Mouse (Mus musculus): ENCODE measurements around the gene Parvb. TPM values are rescaled to one million over a fixed set of nuclear protein-coding genes. Genes with fewer than 3 reads are reported as not detected.
A peak's percentile ranks its signal among the peaks of the same experiment; 100 is the strongest.

Gene Parvb
- total and polyA plus RNA-seq, 2 experiments from 2014 or later = 4.3 to 9.4 TPM

DNA sequence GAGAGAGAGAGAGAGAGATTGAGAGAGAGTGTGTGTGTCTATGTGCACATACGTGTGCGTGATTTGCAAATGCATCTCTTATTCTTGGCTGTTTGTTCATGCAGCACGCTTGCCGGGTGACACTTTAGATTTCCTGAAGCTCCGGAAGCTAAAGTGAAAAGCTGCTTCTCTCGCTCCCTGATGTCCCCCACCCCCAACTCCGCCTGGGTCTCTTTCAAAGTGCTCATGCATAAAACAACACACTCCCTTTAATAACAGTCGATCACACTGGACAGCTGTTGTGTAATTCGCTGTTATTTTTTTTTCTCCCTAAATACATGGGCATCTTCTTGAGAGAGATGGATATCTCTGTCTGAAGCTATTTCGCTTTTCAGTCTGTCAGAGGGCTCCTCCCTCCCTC lies 73.5 kb downstream of the Parvb start:
- ATAC-seq (peak; percentile 37; the same call in 1 of the 2 replicates), DNase-seq (peak; percentile 67)
- no peak overlapping the region for H3K4me3 ChIP-seq (ENCODE audit: low read depth, low read length)
- WGBS = 23% methylated on average over 10 of the region's 10 CpGs
- H3K4me1 ChIP-seq (ENCODE audit: insufficient read depth) = peaks cover 26% of the 10 kb centered on the region; the same call in 1 of the 2 replicates
- no peaks in the 10 kb centered on the region for H3K36me3 ChIP-seq (ENCODE audit: insufficient read depth)
- TF ChIP-seq CTCF (IDR thresholded peaks at IDR 0.05; ENCODE audit: low read depth) = no peak
- H3K9ac ChIP-seq = no peak overlapping the region
- no peak overlapping the region for H3K4me2 ChIP-seq (ENCODE audit: low read depth)
- H3K27me3 ChIP-seq (ENCODE audit: insufficient read depth, low read length) = no peaks in the 10 kb centered on the region
- no peaks in the 10 kb centered on the region for H3K9me3 ChIP-seq (ENCODE audit: low read length)
- H3K27ac ChIP-seq (ENCODE audit: low read depth, low read length) = peak overlapping the region; percentile 2; the same call in 1 of the 2 replicates

DNA sequence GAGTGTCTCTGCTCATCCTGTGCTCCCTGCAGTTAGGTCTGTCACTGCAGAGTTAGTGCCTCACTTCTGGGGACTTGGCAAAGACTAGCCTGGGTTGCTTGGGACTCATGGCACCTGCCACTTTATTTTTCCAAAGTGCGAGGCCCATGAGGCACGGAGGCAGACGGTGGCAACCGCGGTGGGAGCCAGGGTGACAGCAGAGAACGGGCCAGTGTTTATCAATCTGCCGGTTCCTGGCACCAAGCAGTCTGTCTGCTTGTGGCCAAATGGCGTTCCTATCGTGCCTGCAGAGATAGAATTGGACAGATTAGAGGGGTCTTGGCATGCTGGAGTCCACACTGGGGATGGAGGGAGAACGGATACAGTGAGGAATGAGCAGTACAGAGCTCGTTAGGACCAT lies 78.4 kb downstream of the Parvb start:
- Histone ChIP-seq H3K36me3 (ENCODE audit: insufficient read depth) (no peaks in the 10 kb centered on the region), H3K4me3 (ENCODE audit: low read depth, low read length) (no peak overlapping the region), H3K27me3 (ENCODE audit: insufficient read depth, low read length) (no peaks in the 10 kb centered on the region), H3K9ac (no peak overlapping the region), H3K27ac (ENCODE audit: low read depth, low read length) (peak overlapping the region; percentile 50; the same call in 1 of the 2 replicates), H3K4me1 (ENCODE audit: insufficient read depth) (peaks cover 10% of the 10 kb centered on the region; the same call in 1 of the 2 replicates), H3K4me2 (ENCODE audit: low read depth) (no peak overlapping the region), H3K9me3 (ENCODE audit: low read length) (no peaks in the 10 kb centered on the region)
- DNase-seq = peak; percentile 81
- ATAC-seq = peak; percentile 83
- no peak for TF ChIP-seq CTCF (IDR thresholded peaks at IDR 0.05; ENCODE audit: low read depth)
- WGBS = 29% methylated on average over 11 of the region's 11 CpGs

DNA sequence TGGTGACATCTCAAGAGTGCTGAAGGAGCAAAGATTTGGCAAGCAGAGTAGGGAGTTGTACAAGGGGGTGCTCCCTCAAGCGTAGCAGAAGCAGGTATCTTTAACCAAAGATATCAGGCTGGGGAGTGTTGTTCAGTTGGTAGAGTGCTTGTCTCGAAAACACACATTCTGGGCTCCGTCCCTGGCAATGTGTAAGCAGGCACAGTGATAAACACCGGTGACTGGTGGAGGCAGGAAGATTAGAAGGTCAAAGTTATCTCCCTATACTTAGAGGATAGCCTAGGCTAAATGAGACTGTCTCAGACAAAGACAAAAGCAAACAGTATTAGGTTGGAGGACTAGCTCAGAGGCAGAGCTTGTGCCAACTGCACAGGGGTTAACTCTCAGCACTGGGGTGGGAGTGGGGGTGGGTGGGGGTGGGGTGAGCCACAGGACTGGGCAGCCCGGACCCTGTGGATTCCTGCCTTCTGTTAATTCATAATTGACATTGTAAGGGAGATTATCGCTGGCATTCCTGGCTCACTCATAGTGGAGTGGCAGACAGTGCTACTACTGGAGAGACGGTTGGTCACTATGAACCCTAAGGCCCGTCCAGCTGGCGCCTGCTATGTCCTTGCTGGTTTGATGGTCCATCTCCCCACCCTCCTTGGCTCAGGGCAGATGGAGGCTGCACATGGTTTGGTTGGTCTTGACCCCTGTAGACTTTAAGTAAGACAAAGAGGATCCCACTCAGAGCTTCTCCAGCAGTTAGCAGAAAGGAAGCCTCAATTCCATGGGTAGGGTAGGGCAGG lies 79.6 kb downstream of the Parvb start:
- Histone ChIP-seq H3K27ac (ENCODE audit: low read depth, low read length) (no peak overlapping the region), H3K4me3 (ENCODE audit: low read depth, low read length) (no peak overlapping the region), H3K27me3 (ENCODE audit: insufficient read depth, low read length) (no peaks in the 10 kb centered on the region), H3K9me3 (ENCODE audit: low read length) (no peaks in the 10 kb centered on the region), H3K4me1 (ENCODE audit: insufficient read depth) (peaks cover 10% of the 10 kb centered on the region; the same call in 1 of the 2 replicates), H3K4me2 (ENCODE audit: low read depth) (no peak overlapping the region), H3K9ac (no peak overlapping the region), H3K36me3 (ENCODE audit: insufficient read depth) (no peaks in the 10 kb centered on the region)
- DNase-seq = no peak
- TF ChIP-seq CTCF (IDR thresholded peaks at IDR 0.05; ENCODE audit: low read depth) = no peak
- ATAC-seq = no peak
- 72% methylated on average over 9 of the region's 9 CpGs for WGBS

DNA sequence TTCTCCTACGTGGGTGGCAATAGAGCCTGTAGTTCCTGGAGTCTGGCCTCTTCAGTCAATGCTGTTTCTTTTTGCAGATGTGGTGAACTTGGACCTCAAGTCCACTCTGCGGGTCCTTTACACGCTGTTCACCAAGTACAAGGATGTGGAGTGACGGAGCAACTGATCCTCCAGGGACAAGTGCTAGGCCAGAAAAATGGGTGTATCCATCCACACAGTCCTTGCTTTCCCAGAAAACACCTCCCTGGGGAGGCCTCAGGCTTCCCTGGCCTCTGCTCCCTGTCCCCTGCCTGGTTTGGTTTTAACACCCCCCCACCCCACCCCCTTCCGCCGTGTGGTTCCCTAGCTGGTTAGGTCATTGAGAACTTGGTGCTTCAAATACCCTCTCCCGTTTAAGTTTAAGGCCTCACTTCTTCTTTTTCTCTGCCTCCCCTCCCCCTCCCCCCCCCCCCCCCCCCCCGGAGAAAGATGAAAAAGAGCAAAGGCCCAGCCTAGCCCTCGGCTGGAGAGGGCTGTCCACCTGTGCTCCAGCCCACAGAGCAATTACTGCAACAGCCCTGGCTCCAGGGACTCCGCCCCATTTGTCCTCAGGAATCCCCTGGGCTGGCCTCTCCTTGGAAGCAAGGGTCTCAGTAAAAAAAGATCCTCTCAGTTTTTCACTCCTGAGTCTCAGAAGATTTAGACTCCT lies 81.2 kb downstream of the Parvb start:
- Histone ChIP-seq H3K27ac (ENCODE audit: low read depth, low read length) (no peak overlapping the region), H3K4me2 (ENCODE audit: low read depth) (no peak overlapping the region), H3K9ac (no peak overlapping the region), H3K4me3 (ENCODE audit: low read depth, low read length) (no peak overlapping the region), H3K4me1 (ENCODE audit: insufficient read depth) (peaks cover 10% of the 10 kb centered on the region; the same call in 1 of the 2 replicates), H3K36me3 (ENCODE audit: insufficient read depth) (no peaks in the 10 kb centered on the region), H3K9me3 (ENCODE audit: low read length) (no peaks in the 10 kb centered on the region), H3K27me3 (ENCODE audit: insufficient read depth, low read length) (no peaks in the 10 kb centered on the region)
- ATAC-seq (no peak), DNase-seq (no peak)
- 63% methylated on average over 9 of the region's 10 CpGs for WGBS
- TF ChIP-seq CTCF (IDR thresholded peaks at IDR 0.05; ENCODE audit: low read depth) = no peak

DNA sequence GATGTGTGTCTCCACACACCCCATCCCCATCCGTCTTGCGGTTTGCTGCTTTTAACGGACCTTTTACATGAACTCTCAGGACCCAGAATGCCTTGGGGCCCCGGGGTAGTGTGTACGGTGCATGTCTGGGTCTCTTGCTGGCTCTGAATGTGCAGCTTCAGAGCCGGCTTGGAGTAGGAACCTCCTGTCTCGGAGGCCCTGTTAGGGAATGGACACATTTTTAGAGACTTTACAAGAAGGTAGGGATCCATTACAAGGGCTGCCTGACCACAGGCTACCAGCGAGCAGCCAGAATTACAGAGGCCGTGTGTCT lies 81.7 kb downstream of the Parvb start:
- Histone ChIP-seq H3K4me1 (ENCODE audit: insufficient read depth) (peaks cover 10% of the 10 kb centered on the region; the same call in 1 of the 2 replicates), H3K9me3 (ENCODE audit: low read length) (no peaks in the 10 kb centered on the region), H3K36me3 (ENCODE audit: insufficient read depth) (no peaks in the 10 kb centered on the region), H3K4me3 (ENCODE audit: low read depth, low read length) (no peak overlapping the region), H3K4me2 (ENCODE audit: low read depth) (no peak overlapping the region), H3K27ac (ENCODE audit: low read depth, low read length) (peak overlapping the region; percentile 21; the same call in 1 of the 2 replicates), H3K9ac (no peak overlapping the region), H3K27me3 (ENCODE audit: insufficient read depth, low read length) (no peaks in the 10 kb centered on the region)
- ATAC-seq (no peak), DNase-seq (no peak)
- TF ChIP-seq CTCF (IDR thresholded peaks at IDR 0.05; ENCODE audit: low read depth) = no peak
- 38% methylated on average over 9 of the region's 9 CpGs for WGBS

DNA sequence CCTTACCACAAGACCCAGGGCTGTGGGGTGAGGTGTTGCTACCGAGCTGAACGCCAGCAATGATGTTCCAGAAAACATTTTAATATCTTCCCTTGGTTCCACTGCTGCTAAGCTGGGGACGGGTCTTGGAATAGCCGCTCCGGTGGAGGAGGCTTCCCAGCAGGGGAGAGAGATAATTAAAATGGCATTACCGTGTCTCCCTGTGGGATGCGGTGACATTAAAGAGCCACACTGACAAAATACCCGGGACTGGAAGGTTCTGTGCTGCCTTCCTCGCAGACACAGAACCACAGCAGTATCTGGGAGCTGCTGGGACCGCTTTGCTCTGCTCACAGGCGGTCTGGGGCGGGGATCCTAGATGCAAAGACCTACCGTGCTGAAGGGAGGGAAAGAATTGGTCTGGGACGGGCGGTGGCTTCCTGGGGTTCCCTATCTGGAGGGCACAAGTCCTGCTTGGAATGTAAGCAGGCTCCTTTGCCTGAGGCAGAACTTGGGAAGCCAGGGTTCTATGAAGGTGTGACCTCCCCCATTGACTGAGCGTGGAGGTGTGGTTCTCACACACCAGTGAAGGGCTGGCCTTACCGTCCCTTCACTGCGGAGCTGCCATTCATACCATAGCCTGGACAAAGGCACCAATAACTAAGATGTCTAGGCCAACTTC lies 82.7 kb downstream of the Parvb start:
- Histone ChIP-seq H3K27me3 (ENCODE audit: insufficient read depth, low read length) (no peaks in the 10 kb centered on the region), H3K9me3 (ENCODE audit: low read length) (no peaks in the 10 kb centered on the region), H3K4me3 (ENCODE audit: low read depth, low read length) (no peak overlapping the region), H3K4me2 (ENCODE audit: low read depth) (no peak overlapping the region), H3K9ac (no peak overlapping the region), H3K27ac (ENCODE audit: low read depth, low read length) (no peak overlapping the region; the same call in 1 of the 2 replicates), H3K4me1 (ENCODE audit: insufficient read depth) (peaks cover 6% of the 10 kb centered on the region; the same call in 1 of the 2 replicates), H3K36me3 (ENCODE audit: insufficient read depth) (no peaks in the 10 kb centered on the region)
- WGBS = 20% methylated on average over 17 of the region's 18 CpGs
- TF ChIP-seq CTCF (IDR thresholded peaks at IDR 0.05; ENCODE audit: low read depth) = no peak
- DNase-seq (no peak), ATAC-seq (no peak; the same call in 1 of the 2 replicates)
